In the genomic region with DNA sequence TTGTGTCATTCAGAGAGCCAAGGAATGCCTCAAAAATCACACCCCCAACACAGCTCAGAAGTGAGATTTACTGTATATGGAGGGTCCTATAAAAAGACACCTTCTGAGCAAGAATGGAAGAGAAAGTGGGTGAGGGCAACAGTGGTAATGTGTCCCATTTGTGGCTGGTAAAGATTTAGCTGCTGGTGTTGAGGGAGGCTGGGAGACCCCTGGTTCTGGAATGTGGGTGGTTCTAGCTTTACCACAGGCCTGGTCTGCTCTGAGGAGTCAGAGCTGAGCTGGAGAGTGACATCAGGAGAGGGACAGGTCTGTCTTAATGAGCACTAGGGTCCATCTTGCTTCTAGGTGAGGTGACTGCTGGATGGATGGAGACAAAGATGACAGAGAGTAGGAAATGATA, we compare ENCODE assay signal across 31 mouse cellular contexts. TPM values are rescaled to one million over a fixed set of nuclear protein-coding genes. Genes with fewer than 3 reads are reported as not detected.
"Had no signal": no experiment of that assay in that cellular context is flagged by ENCODE, and none has a peak within 500 bp of the region (broad histone marks: within the 10 kb centered on the region; RNA-seq: fewer than 3 reads in every experiment).

No protein-coding gene starts in this region.

RNA-seq across cellular contexts. Expression of a gene that starts 29.0 kb away (rescaled TPM):
- polyA plus RNA-seq: limb, embryonic 10.5 days; limb, embryonic 11.5 days; limb, embryonic 12.5 days; limb, embryonic 13.5 days; limb, embryonic 14.5 days; limb, embryonic 15.5 days; liver, embryonic 11.5 days; liver, embryonic 12.5 days; liver, embryonic 13.5 days; liver, embryonic 14.5 days; liver, embryonic 15.5 days; liver, embryonic 16.5 days; liver, postnatal 0 days; lung, embryonic 14.5 days; lung, embryonic 15.5 days; lung, embryonic 16.5 days; lung, postnatal 0 days; midbrain, embryonic 10.5 days; midbrain, embryonic 11.5 days; midbrain, embryonic 12.5 days; midbrain, embryonic 13.5 days; midbrain, embryonic 14.5 days; midbrain, embryonic 15.5 days; midbrain, embryonic 16.5 days; midbrain, postnatal 0 days; myocyte; neural tube, embryonic 11.5 days; neural tube, embryonic 12.5 days had no signal

RNA-seq across cellular contexts. Expression of a gene that starts 34.3 kb away (rescaled TPM):
- polyA plus RNA-seq: limb, embryonic 10.5 days; limb, embryonic 11.5 days; limb, embryonic 12.5 days; limb, embryonic 13.5 days; limb, embryonic 15.5 days; liver, adult 2 months; liver, embryonic 11.5 days; liver, embryonic 12.5 days; liver, embryonic 13.5 days; liver, embryonic 15.5 days; liver, postnatal 0 days; lung, adult 2 months; lung, embryonic 14.5 days; lung, embryonic 15.5 days; lung, embryonic 16.5 days; lung, postnatal 0 days; midbrain, embryonic 10.5 days; midbrain, embryonic 11.5 days; midbrain, embryonic 12.5 days; midbrain, embryonic 13.5 days; midbrain, embryonic 14.5 days; midbrain, embryonic 15.5 days; midbrain, embryonic 16.5 days; neural tube, embryonic 11.5 days; neural tube, embryonic 12.5 days had no signal

RNA-seq across cellular contexts. Expression of a gene that starts 36.7 kb away (rescaled TPM):
- polyA plus RNA-seq: limb, embryonic 10.5 days; limb, embryonic 11.5 days; limb, embryonic 12.5 days; limb, embryonic 13.5 days; limb, embryonic 14.5 days; limb, embryonic 15.5 days; liver, adult 2 months; liver, embryonic 11.5 days; liver, embryonic 12.5 days; liver, embryonic 13.5 days; liver, embryonic 14.5 days; liver, embryonic 15.5 days; liver, embryonic 16.5 days; liver, postnatal 0 days; lung, adult 2 months; lung, embryonic 14.5 days; lung, embryonic 16.5 days; lung, postnatal 0 days; macrophage; midbrain, embryonic 10.5 days; midbrain, embryonic 11.5 days; midbrain, embryonic 12.5 days; midbrain, embryonic 13.5 days; midbrain, embryonic 14.5 days; midbrain, embryonic 15.5 days; midbrain, embryonic 16.5 days; midbrain, postnatal 0 days; myocyte; neural tube, embryonic 11.5 days; neural tube, embryonic 12.5 days had no signal

RNA-seq across cellular contexts. Expression of a gene that starts 49.8 kb away (rescaled TPM):
- polyA plus RNA-seq: limb, embryonic 10.5 days; limb, embryonic 11.5 days; limb, embryonic 12.5 days; limb, embryonic 13.5 days; limb, embryonic 14.5 days; limb, embryonic 15.5 days; liver, embryonic 11.5 days; liver, embryonic 12.5 days; liver, embryonic 13.5 days; liver, embryonic 14.5 days; liver, embryonic 15.5 days; liver, embryonic 16.5 days; liver, postnatal 0 days; lung, adult 2 months; lung, embryonic 14.5 days; lung, embryonic 15.5 days; lung, embryonic 16.5 days; lung, postnatal 0 days; macrophage; midbrain, embryonic 10.5 days; midbrain, embryonic 11.5 days; midbrain, embryonic 12.5 days; midbrain, embryonic 13.5 days; midbrain, embryonic 14.5 days; midbrain, embryonic 15.5 days; midbrain, embryonic 16.5 days; midbrain, postnatal 0 days; myocyte; neural tube, embryonic 11.5 days; neural tube, embryonic 12.5 days had no signal
